Mouse (Mus musculus): ENCODE measurements around the gene Gm48552.

The Gm48552 gene

DNA sequence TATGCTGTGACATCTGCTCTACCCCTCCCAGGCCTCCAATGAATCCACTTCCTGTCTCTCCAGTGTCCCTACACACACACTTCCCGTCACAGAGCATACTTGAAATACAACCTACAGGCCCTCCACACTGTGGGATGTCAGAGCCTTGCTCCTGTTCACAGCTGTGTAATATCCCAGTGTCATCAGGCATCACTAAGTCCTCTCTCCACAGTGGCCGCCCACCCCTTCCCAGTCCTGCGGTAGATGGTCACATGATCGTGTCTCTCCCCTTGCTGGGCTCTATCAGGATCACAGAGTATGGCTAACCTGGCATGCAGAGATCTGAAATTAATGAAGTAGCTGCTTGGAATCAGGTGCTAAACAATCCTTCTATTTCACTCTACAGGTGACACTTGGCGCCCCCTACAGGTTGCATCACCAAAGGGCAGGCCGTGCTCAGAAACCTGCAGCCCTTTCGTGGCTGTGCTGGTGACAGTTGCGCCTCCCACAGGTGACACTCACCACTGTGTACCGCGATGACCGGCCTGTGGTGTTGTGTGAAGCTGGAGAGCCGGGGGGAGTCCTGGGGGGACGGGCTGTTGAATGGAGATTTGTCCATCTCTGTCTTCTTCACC, 16.9 kb downstream of the Gm48552 start:
- DNase-seq (ENCODE audit: extremely low read depth, insufficient read length, low spot score) = peak; percentile 42

DNA sequence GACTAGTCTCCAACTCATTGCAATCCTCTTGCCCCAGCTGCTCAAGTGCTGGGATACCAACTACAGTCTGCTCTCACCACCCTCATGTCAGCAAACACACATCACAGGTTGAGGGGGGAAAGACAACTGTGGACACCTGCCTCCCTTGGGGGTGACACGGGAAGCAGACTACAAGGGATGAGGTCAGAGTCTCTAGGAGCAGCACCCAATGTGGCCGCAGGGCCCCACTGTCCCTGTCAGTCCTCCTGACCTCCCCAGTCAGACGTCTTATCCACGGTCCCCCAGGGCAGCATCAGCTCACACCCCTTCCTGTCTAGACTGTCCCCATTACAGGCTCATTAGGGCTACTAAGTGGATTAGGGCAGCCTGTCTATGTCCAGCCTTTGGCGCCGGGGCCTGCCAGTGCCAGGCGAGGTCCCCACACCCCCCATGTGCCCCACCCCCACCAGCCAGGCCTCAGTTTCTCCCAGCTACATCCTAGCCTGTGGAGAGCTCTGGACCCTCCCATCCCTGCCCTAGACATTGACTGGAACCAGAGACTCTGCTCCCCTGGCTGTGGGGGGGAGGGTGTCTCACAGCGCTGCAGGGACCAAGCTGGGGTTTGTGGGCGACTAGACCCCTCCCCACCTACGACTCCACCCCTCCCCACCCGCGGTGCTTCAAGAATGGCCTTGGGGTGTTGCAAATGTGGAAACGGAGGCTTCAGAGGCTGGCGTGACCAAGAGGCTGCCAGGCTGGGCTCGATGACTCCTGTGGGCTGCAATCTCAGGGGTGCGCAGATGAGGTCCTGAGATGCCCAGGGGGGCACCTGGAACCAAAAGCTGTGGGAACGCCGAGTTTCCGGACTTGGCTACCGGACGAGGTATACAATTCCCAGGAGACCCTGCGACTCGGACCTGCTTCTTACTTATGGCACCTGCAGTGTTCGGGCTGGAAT, 18.0 kb downstream of the Gm48552 start:
- DNase-seq (ENCODE audit: extremely low read depth, insufficient read length, low spot score) = no peak

DNA sequence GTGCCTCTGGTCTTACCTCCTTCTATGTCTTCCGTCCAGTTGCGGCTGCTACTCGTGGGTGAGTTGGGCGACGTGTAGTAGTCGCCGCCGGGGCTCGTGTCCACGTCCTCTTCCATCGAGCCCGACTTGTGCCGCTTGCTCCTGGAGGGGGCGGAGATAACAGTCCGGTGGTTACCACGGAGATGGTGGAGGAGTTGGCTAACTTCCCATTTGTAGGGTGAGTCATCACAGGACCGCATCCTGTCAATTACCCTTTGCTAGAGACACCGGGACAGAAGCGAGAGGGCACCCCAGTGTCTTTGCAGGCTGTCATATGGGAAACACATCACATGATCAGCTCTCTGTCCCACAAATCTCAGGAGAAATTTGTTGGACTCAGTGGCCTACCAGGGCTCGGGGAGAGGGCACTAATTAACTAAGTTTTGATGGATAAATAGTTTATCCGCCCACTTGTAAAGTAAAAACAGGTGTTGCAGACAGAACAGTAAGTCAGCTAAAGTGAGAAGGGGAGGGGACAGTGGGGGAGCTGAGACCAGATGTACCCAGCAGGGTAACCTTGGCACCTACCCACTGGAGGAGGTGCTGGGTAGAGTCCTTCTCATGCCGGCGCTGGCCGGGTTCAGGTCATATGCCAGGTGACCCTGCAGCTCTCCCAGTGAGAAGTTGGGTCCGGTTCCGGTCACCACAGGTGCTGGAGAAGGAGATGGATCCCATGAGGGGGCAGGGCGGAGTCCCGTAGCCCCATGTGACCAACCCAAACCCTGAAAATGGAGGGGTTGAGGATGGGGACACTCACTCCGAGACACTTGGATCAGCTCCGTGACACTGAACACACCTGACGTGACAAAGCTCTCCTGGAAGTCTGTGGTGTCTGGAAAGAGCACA, 19.0 kb downstream of the Gm48552 start:
- peak; percentile 88 for DNase-seq (ENCODE audit: extremely low read depth, insufficient read length, low spot score)

- DNase-seq (ENCODE audit: extremely low read depth, insufficient read length, low spot score) = no peak
Observed at GRCm38 (mm10) chr10:81408424-81408729, 19.6 kb downstream of the Gm48552 start.

DNA sequence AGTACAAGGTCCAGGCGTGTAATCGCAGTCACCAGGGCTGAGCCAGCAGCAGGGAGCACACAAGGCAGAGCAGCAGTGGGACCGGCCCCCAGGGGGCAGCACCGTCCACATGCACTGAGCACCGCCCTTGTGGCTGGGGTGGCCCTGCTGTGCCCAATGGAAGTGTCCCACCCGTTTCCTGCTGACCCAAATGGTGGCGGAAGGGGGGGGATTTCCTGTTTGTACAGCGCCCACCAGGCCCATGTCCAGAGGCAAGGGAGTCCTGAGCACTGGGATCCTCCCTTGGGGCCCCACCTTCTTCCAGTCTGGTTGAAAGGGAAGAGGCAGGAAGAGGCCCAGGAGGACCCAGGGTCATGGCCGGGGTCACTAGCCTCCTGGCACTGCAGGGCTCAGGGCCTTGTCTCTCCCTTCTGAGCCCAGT, 20.1 kb downstream of the Gm48552 start:
- DNase-seq (ENCODE audit: extremely low read depth, insufficient read length, low spot score) = peak; percentile 88

DNA sequence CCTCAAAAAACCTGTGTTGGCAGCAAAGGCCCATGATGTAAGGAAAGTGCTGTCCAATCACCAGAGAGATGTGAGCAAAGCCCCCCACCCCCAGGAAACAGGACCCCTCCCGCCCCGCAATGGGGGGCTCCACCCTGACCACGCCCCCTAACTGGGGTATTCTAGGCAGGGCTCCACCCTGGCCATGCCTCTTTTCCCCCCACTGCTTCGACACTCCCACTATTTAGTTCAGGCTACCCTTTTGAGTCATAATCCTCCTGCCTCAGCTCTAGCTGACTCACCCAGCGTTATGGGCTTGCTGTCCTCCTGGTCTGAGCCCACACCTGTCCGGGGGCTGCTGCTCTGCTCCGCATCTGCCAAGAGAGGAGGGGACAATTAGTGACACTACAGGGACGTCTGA, 20.5 kb downstream of the Gm48552 start:
- DNase-seq (ENCODE audit: extremely low read depth, insufficient read length, low spot score) = peak; percentile 64

DNA sequence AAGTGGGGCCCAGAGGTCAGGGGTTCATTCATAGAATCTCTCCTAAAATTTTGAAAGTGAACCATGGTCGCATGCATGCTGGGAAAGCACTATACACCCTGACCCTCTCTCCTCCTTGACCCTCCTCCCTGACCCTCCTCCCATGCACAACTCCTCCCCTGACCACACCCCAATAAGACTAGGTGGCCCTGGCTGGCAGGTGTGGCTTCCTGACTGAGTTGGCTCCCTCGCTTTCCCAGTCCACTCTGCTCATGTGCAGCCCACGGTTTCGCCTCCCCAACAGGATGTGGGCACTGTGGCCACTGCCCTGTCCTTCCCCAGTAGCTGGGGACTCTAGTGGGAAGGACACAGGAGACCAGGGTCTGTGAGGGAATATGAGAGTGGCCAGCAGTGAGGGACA, 21.5 kb downstream of the Gm48552 start:
- peak; percentile 59 for DNase-seq (ENCODE audit: extremely low read depth, insufficient read length, low spot score)

DNA sequence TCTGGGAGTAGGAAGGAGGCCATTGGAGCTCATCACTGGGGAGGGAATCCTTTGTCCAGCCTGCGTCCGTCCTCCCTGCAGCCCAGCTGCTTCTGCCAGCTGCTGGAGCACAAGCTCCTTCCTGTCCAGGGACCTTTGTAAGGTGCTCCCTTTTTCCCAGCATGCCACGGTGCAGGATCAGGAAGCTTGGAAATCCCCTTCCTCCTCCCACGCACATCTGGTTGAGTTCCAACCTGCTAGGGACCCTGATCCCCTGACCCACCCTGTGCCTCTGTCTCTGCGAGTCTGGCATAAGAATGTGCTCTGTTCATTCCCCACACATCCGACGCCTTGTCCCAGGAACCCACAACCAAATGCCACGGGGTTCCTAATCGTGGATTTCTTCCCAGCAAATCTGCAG, 22.2 kb downstream of the Gm48552 start:
- no peak for DNase-seq (ENCODE audit: extremely low read depth, insufficient read length, low spot score)

DNA sequence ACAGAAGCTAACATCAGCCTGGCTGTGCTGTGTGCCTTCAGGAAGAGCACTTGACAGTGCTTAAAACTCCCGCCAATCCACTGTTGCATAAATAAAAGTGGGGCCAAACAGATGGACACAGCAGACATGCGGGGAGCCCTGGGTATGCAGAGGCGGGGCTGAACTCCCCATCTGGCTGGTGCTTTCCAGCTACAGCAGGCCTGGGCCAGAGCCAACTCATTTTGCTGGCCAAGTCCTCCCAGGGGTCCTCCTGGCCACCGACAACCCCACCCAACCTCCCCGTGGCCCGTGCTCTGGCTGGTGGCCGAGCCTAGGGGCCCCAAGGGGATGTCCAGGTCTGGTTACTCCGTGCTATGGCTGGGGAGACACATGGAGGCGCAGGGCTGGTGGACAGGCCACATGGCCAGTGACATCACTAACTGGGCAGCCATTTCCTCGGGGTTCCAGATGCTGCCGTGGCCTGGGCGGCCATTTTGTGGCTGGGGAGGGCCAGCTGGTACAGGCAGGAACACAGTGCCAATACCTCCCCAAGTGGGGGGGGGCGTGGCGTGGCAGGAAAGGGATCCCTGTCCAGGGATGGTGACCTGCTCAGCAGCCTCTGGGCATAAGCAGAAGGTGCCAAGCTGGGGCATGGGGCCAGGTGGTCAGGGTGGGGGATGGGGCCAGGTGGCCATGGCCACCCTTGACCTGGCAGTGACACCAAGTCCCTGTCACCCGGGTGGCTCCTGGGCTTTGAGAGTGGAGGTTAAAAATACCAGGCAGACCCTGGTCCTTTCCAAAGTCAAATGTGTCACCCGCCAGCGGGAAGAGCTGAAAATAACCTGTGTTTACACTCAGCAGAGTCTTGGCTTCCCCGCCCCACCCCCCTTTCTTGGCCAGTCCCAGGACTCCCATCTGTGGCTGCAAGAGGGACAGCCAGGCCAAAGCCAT, 22.9 kb downstream of the Gm48552 start:
- DNase-seq (ENCODE audit: extremely low read depth, insufficient read length, low spot score) = peak; percentile 97

DNA sequence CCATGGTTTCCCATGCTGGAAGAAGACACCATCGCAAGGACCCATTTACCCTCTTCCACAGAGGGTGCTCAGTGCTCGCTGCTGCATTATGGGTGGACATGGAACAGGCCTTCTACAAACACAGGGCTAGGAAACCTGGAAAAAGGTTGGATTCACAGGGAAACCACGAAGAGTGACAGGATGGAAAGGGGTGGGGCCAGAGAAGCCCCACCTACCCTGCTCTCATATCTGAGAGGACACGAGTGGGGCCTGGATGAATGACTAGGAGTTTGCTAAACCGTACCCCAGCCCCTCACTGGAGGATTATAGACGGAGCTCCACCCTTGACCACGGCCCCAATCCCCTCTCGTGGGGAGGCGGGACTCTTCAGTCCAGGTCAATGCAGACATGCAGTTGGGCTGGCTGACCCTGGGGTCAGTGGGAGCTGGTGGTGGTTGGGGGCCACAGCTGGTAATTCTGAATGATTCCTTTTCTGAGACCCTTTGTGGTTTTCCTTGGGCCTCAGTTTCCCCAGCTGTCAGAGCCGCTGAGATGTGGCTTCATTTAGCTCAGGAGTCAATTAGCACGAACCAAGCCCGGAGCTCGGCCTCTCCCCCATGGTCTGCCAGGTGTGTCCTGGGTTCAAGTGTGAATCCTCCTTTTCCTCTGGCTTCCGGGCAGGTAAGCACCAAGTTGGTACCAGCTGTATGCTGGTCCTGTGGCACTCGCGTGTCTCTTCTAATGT, 23.9 kb downstream of the Gm48552 start:
- no peak for DNase-seq (ENCODE audit: extremely low read depth, insufficient read length, low spot score)

GRCm38 (mm10) chr10:81413310-81414261, 24.8 kb downstream of the Gm48552 start:
- no peak for DNase-seq (ENCODE audit: extremely low read depth, insufficient read length, low spot score)

DNA sequence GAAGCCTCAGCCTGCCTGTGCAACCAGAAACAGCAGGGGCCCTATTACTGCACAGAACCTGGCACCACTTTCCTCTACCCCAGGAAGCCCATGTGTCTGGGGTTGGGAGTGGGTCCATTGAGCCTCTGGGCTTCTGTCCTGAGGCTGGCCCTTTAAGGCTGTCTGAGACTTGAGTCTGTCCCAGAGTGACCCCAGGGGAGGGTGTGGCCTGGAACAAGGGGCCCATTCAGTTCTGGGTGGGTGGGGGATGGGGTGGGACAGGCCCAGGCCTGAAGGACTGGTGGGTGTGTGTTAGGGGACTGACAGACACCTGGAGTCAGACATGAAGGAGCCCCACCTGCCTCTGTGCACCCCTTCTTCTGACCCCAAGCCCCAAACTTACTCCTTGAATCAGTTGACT, 25.9 kb downstream of the Gm48552 start:
- DNase-seq (ENCODE audit: extremely low read depth, insufficient read length, low spot score) = no peak

GRCm38 (mm10) chr10:81415146-81415545, 26.3 kb downstream of the Gm48552 start:
- DNase-seq (ENCODE audit: extremely low read depth, insufficient read length, low spot score) = no peak

DNA sequence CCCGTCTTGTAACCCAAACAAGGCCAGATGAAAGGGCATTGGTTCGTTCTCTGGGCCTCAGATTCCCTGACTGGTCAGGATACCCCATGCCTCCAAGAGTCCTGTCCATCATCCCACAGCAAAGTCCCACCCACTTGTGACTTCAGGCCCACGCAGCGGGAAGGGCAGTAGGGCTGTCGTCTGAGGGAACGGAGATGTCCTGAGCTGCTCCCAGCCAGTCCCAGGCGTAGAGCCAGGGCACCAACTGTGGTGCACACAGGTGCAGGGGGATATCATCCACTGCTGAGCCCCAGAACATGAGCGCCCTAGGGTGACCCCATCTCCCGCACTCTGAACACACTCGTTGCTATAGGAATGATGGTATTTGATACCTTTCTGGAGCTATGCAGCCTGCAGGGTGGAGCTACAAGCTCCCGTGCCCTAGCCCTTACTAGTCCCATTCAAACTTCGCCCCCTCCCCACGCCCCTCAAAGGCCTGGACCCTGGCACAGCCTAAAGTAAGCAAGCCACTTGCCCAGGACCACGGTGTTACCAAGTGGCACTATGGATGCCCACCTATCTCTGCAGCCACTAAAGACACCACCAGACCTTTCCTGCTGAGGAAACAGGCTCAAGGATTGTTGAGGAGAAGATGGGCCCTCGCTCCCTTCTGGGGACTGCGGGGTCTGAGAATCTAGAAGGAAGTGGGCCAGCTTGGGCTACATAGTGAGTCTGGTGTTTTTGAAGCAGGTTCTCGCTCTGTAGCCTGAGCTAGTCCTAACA, 26.9 kb downstream of the Gm48552 start:
- no peak for DNase-seq (ENCODE audit: extremely low read depth, insufficient read length, low spot score)

DNA sequence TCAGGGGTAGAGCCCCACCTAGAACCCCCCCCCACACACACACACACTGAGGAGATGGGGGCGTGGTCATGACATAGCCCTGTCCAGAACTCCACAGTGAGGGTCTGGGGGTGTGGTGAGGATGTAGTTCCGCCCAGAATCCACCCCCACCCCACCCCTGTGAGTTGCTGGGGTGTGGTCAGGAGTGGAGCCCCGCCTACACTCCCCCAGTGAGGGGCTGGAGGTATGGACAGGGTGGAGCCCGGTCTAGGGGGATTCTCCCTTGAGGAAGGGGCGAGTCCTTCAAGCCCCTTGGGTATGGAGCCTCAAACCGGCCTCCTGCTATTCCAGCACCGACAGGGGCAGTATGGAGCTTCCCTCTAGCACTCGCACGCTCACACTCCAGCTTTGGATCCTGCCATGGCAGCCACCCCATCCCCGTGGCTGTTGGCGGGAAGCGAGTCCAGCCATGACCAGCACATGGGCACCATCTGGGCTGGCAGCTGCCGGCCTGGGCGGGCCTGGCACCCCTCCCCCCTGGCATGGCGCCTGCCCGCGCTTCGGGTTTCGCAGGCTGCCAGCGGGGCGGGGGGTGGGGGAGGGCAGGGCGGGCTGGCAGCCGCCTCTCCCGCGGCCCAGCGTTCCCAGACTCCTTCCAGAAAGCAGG, 27.9 kb downstream of the Gm48552 start:
- DNase-seq (ENCODE audit: extremely low read depth, insufficient read length, low spot score) = peak; percentile 95

GRCm38 (mm10) chr10:81417227-81418215, 28.7 kb downstream of the Gm48552 start:
- no peak for DNase-seq (ENCODE audit: extremely low read depth, insufficient read length, low spot score)
